ENCODE assay signal across 14 mouse cellular contexts in genomic region chr3:34008191-34008590, GRCm38 (mm10). TPM values are rescaled to one million over a fixed set of nuclear protein-coding genes. Genes with fewer than 3 reads are reported as not detected.
DNase-seq lines count a peak whose midpoint lies in the region; ATAC-seq and TF ChIP-seq lines count a peak whose summit lies in the region.
"Had no signal": no experiment of that assay in that cellular context is flagged by ENCODE, and none has a peak within 500 bp of the region (broad histone marks: within the 10 kb centered on the region; RNA-seq: fewer than 3 reads in every experiment).

No protein-coding gene starts in this region.

- no peak overlapping the region for H3K4me2 ChIP-seq in hindbrain, embryonic 16.5 days (ENCODE audit: low read length)
- H3K4me2 ChIP-seq: forebrain, embryonic 12.5 days; lung, embryonic 14.5 days; neural tube, embryonic 12.5 days had no signal

- TF ChIP-seq POLR2A in lung, adult 2 months (IDR thresholded peaks at IDR 0.05; ENCODE audit: borderline replicate concordance, extremely low read depth, low read depth, low read length) = no peak

- H3K9ac ChIP-seq in hindbrain, embryonic 16.5 days (ENCODE audit: low read depth, low read length) = no peak overlapping the region
- H3K9ac ChIP-seq: forebrain, embryonic 12.5 days; lung, embryonic 14.5 days; neural tube, embryonic 12.5 days had no signal

- ATAC-seq in hindbrain, embryonic 16.5 days = no peak

- intact Hi-C loops in left cerebral cortex, postnatal 36 days (cut with DNase I) = no loop called here

- DNase-seq in adrenal gland, adult (ENCODE audit: inconsistent age in 2 of 2, low spot score in 1 of 2) = peak; percentile 67 to 84
- DNase-seq in adrenal gland, adult 18-20 months (ENCODE audit: low spot score in 2 of 2) = no peak
- peak; percentile 10 for DNase-seq in lung, postnatal 36 days
- DNase-seq in lung, adult 2 months = no peak
- peak; percentile 80 for DNase-seq in heart, embryonic 10.5 days (ENCODE audit: low spot score)
- DNase-seq in limb, embryonic 10.5 days (ENCODE audit: low spot score) = peak; percentile 34
- DNase-seq in left cerebral cortex, postnatal 36 days (ENCODE audit: low spot score in 2 of 2) = no peak
- DNase-seq: kidney, adult 11 months; kidney, postnatal 36 days; liver; lung, embryonic 14.5 days had no signal

- no peaks in the 10 kb centered on the region for H3K36me3 ChIP-seq in heart, embryonic 10.5 days
- H3K36me3 ChIP-seq in limb, embryonic 10.5 days = no peaks in the 10 kb centered on the region
- H3K36me3 ChIP-seq in hindbrain, embryonic 16.5 days (ENCODE audit: control insufficient read depth, insufficient read depth, low read length) = no peaks in the 10 kb centered on the region
- H3K36me3 ChIP-seq: forebrain, embryonic 12.5 days; neural tube, embryonic 12.5 days had no signal

- WGBS in lung, adult 2 months = 57% methylated on average over 6 of the region's 6 CpGs
- 50% methylated on average over 6 of the region's 6 CpGs for WGBS in heart, embryonic 10.5 days
- WGBS in limb, embryonic 10.5 days = 56% methylated on average over 6 of the region's 6 CpGs
- WGBS in hindbrain, embryonic 16.5 days = 81% methylated on average over 6 of the region's 6 CpGs

- no peak overlapping the region for H3K4me3 ChIP-seq in lung, adult 2 months (replicated peaks; ENCODE audit: extremely low read depth, low read depth, low read length)
- no peak overlapping the region for H3K4me3 ChIP-seq in heart, embryonic 10.5 days
- H3K4me3 ChIP-seq in limb, embryonic 10.5 days = no peak overlapping the region
- no peak overlapping the region for H3K4me3 ChIP-seq in hindbrain, embryonic 16.5 days (ENCODE audit: low read length)
- H3K4me3 ChIP-seq: forebrain, embryonic 12.5 days; neural tube, embryonic 12.5 days had no signal

- no peak overlapping the region for H3K27ac ChIP-seq in heart, embryonic 10.5 days
- no peak overlapping the region for H3K27ac ChIP-seq in limb, embryonic 10.5 days
- H3K27ac ChIP-seq in hindbrain, embryonic 16.5 days (ENCODE audit: low read depth, low read length) = no peak overlapping the region
- H3K27ac ChIP-seq: forebrain, embryonic 12.5 days; neural tube, embryonic 12.5 days had no signal

- TF ChIP-seq CTCF in lung, adult 2 months (IDR thresholded peaks at IDR 0.05; ENCODE audit: insufficient read depth, low read length) = no peak

- no peaks in the 10 kb centered on the region for H3K9me3 ChIP-seq in heart, embryonic 10.5 days
- no peaks in the 10 kb centered on the region for H3K9me3 ChIP-seq in limb, embryonic 10.5 days (replicated peaks)
- H3K9me3 ChIP-seq in hindbrain, embryonic 16.5 days (ENCODE audit: control insufficient read depth, low read length) = no peaks in the 10 kb centered on the region
- H3K9me3 ChIP-seq: forebrain, embryonic 12.5 days; neural tube, embryonic 12.5 days had no signal

- H3K4me1 ChIP-seq in lung, adult 2 months (ENCODE audit: control insufficient read depth, insufficient read depth, low read length) = no peaks in the 10 kb centered on the region
- H3K4me1 ChIP-seq in heart, embryonic 10.5 days = peaks cover 18% of the 10 kb centered on the region
- peaks cover 6% of the 10 kb centered on the region; the same call in 1 of the 2 replicates for H3K4me1 ChIP-seq in limb, embryonic 10.5 days
- H3K4me1 ChIP-seq in hindbrain, embryonic 16.5 days (ENCODE audit: control insufficient read depth, insufficient read depth, low read depth, low read length) = no peaks in the 10 kb centered on the region
- H3K4me1 ChIP-seq: neural tube, embryonic 12.5 days had no signal

- H3K27me3 ChIP-seq in heart, embryonic 10.5 days (ENCODE audit: insufficient read depth, poor library complexity, severe bottlenecking) = no peaks in the 10 kb centered on the region
- no peaks in the 10 kb centered on the region for H3K27me3 ChIP-seq in limb, embryonic 10.5 days (ENCODE audit: low read depth, poor library complexity, severe bottlenecking)
- H3K27me3 ChIP-seq in hindbrain, embryonic 16.5 days (replicated peaks; ENCODE audit: control insufficient read depth, insufficient read depth, low read length) = no peaks in the 10 kb centered on the region
- H3K27me3 ChIP-seq: forebrain, embryonic 12.5 days; neural tube, embryonic 12.5 days had no signal

RNA-seq across cellular contexts. Expression of gene Fxr1, which starts 11.6 kb away (rescaled TPM):
- 100 to 1,000 TPM; 155 to 163 TPM for total RNA-seq in adrenal gland, adult 18-20 months (2021)
- polyA plus RNA-seq in lung, adult 2 months (2012; rRNA removed) = 6.7 and 13.9 TPM in 2 replicates
- 67.7 and 70.5 TPM in 2 replicates for polyA plus RNA-seq in heart, embryonic 10.5 days (2016; fragmentation: Nextera tagmentation; extraction: Ambion mirVana)
- 56.1 and 60.7 TPM in 2 replicates for polyA plus RNA-seq in limb, embryonic 10.5 days (2016; fragmentation: Nextera tagmentation; extraction: Ambion mirVana)
- 10 to 100 TPM; 65.8 to 81.0 TPM for total RNA-seq in left cerebral cortex, postnatal 36 days (2021)
- 31.8 and 35.4 TPM in 2 replicates for polyA plus RNA-seq in hindbrain, embryonic 16.5 days (2015; fragmentation: Nextera tagmentation; extraction: Ambion mirVana)

Comparison
In these comparisons a context has a peak if more than half of its experiments do, and no peak if none do; other contexts are left out.
1. DNase-seq: peak in adrenal gland, adult (2 of 2), lung, postnatal 36 days (single experiment), heart, embryonic 10.5 days (single experiment) and limb, embryonic 10.5 days (single experiment); none in adrenal gland, adult 18-20 months (0 of 2), lung, adult 2 months (single experiment) and left cerebral cortex, postnatal 36 days (0 of 2).